8 mouse cellular contexts compared by ENCODE assay signal in genomic region chr11:89720847-89721246, GRCm38 (mm10). TPM values are rescaled to one million over a fixed set of nuclear protein-coding genes. Genes with fewer than 3 reads are reported as not detected.
DNase-seq lines count a peak whose midpoint lies in the region; ATAC-seq and TF ChIP-seq lines count a peak whose summit lies in the region.
"Had no signal": no experiment of that assay in that cellular context is flagged by ENCODE, and none has a peak within 500 bp of the region (broad histone marks: within the 10 kb centered on the region; RNA-seq: fewer than 3 reads in every experiment).

No protein-coding gene starts in this region.

- no peaks in the 10 kb centered on the region for H3K36me3 ChIP-seq in C2C12 (ENCODE audit: control insufficient read depth, insufficient read depth)
- H3K36me3 ChIP-seq in lung, embryonic 14.5 days (ENCODE audit: insufficient read depth), result no peaks in the 10 kb centered on the region
- H3K36me3 ChIP-seq: lung, embryonic 15.5 days had no signal

- H3ac ChIP-seq in C2C12 (ENCODE audit: control insufficient read depth, insufficient read length, low read depth), result no peak overlapping the region

- no peak overlapping the region for H3K27ac ChIP-seq in lung, embryonic 14.5 days (ENCODE audit: low read depth)
- H3K27ac ChIP-seq: lung, embryonic 15.5 days had no signal

- TF ChIP-seq CTCF in C2C12 (IDR thresholded peaks at IDR 0.05; ENCODE audit: control insufficient read depth, insufficient read depth, insufficient read length), result peak; percentile 32
- peak; percentile 96 for TF ChIP-seq CTCF in lung, embryonic 14.5 days (IDR thresholded peaks at IDR 0.05; ENCODE audit: low read depth)

- H3K9me3 ChIP-seq in lung, embryonic 14.5 days (ENCODE audit: low read depth, low read length), result peaks cover 3% of the 10 kb centered on the region; the same call in 1 of the 2 replicates
- H3K9me3 ChIP-seq: lung, embryonic 15.5 days had no signal

- peak; percentile 6 for DNase-seq in MEL-GATA-1-ER (ENCODE audit: extremely low read depth, low read depth)
- DNase-seq in cerebellum, adult 8-10 months, result peak; percentile 44
- DNase-seq in frontal cortex, postnatal 36 days (ENCODE audit: low spot score in 2 of 2), result peak; percentile 83 to 89
- DNase-seq in large intestine, adult 2 months (ENCODE audit: low read depth, low spot score), result peak; percentile 19
- peak; percentile 89 for DNase-seq in lung, embryonic 14.5 days
- peak; percentile 73 for DNase-seq in right cerebral cortex, postnatal 4 days

- 16% methylated on average over 5 of the region's 5 CpGs for WGBS in large intestine, adult 2 months
- WGBS in lung, embryonic 14.5 days, result 13% methylated on average over 5 of the region's 5 CpGs

- no peak overlapping the region for H3K4me2 ChIP-seq in lung, embryonic 14.5 days
- H3K4me2 ChIP-seq: lung, embryonic 15.5 days had no signal

- no peaks in the 10 kb centered on the region for H3K79me3 ChIP-seq in C2C12 (ENCODE audit: low read depth)

- no peak for ATAC-seq in lung, embryonic 14.5 days (ENCODE audit: insufficient read depth)

- no peak overlapping the region for H3K9ac ChIP-seq in lung, embryonic 14.5 days
- H3K9ac ChIP-seq: lung, embryonic 15.5 days had no signal

- H3K4me3 ChIP-seq in C2C12 (ENCODE audit: insufficient read depth, poor library complexity, severe bottlenecking), result no peak overlapping the region
- no peak overlapping the region for H3K4me3 ChIP-seq in lung, embryonic 14.5 days (ENCODE audit: low read depth, low read length)
- H3K4me3 ChIP-seq: lung, embryonic 15.5 days had no signal

- H3K27me3 ChIP-seq in C2C12 (ENCODE audit: control insufficient read depth, insufficient read depth, insufficient read length), result no peaks in the 10 kb centered on the region
- H3K27me3 ChIP-seq in lung, embryonic 14.5 days (ENCODE audit: insufficient read depth, low read length), result no peaks in the 10 kb centered on the region
- H3K27me3 ChIP-seq: lung, embryonic 15.5 days had no signal

- H3K4me1 ChIP-seq in lung, embryonic 14.5 days (ENCODE audit: insufficient read depth), result no peaks in the 10 kb centered on the region

- H3K79me2 ChIP-seq in C2C12 (ENCODE audit: control insufficient read depth, insufficient read depth), result no peaks in the 10 kb centered on the region

TF ChIP-seq in C2C12, 6 proteins besides CTCF, POLR2A, EP300 and RAD21:
- TF ChIP-seq MYOD1 (IDR thresholded peaks at IDR 0.05; ENCODE audit: control insufficient read depth, insufficient read length, low read depth) (no peak), CEBPB (IDR thresholded peaks at IDR 0.05; ENCODE audit: low read depth) (no peak), MYOG (IDR thresholded peaks at IDR 0.05; ENCODE audit: control insufficient read depth, extremely low read depth, insufficient read length) (no peak)

RNA-seq across cellular contexts. Expression of gene Ankfn1, which starts 56.6 kb away (rescaled TPM):
- not detected for polyA plus RNA-seq in C2C12 (2012; fragmentation: generic; extraction: Trizol)
- polyA plus RNA-seq in large intestine, adult 2 months (2012; rRNA removed), result 0.03 TPM in 1 of 2 replicates, not detected in the other
- 2.0 and 2.1 TPM in 2 replicates for polyA plus RNA-seq in lung, embryonic 14.5 days (2014; fragmentation: Nextera tagmentation; extraction: Ambion mirVana)

Comparison
In these comparisons a context has a peak if more than half of its experiments do, and no peak if none do; other contexts are left out.
1. DNase-seq: peak in every context shown above with its lines; median percentile 89 in lung, embryonic 14.5 days; 86 in frontal cortex, postnatal 36 days; 73 in right cerebral cortex, postnatal 4 days; 44 in cerebellum, adult 8-10 months; 19 in large intestine, adult 2 months; 6 in MEL-GATA-1-ER.